Mouse (Mus musculus): ENCODE measurements around the gene Mast4.

Gene Mast4

GRCm38 (mm10) chr13:102865971-102866724, 468.1 kb downstream of the Mast4 start:
- peak; percentile 19 for DNase-seq (ENCODE audit: low read depth, low spot score)

- no peak for DNase-seq (ENCODE audit: low read depth, low spot score)
These were observed 468.8 kb downstream of the Mast4 start for GRCm38 (mm10) chr13:102865494-102865893.

- no peak for DNase-seq (ENCODE audit: low read depth, low spot score)
These were observed 469.5 kb downstream of the Mast4 start for GRCm38 (mm10) chr13:102864840-102865239.

GRCm38 (mm10) chr13:102864079-102864478, 470.2 kb downstream of the Mast4 start:
- no peak for DNase-seq (ENCODE audit: low read depth, low spot score)

- DNase-seq (ENCODE audit: low read depth, low spot score), result no peak
These were observed 471.3 kb downstream of the Mast4 start for GRCm38 (mm10) chr13:102862981-102863380.

GRCm38 (mm10) chr13:102862397-102862796, 471.9 kb downstream of the Mast4 start:
- DNase-seq (ENCODE audit: low read depth, low spot score), result no peak

GRCm38 (mm10) chr13:102860733-102861132, 473.6 kb downstream of the Mast4 start:
- DNase-seq (ENCODE audit: low read depth, low spot score), result no peak

GRCm38 (mm10) chr13:102860135-102860534, 474.2 kb downstream of the Mast4 start:
- DNase-seq (ENCODE audit: low read depth, low spot score), result no peak

- DNase-seq (ENCODE audit: low read depth, low spot score), result no peak
These were observed 476.8 kb downstream of the Mast4 start for GRCm38 (mm10) chr13:102857539-102857838.

- DNase-seq (ENCODE audit: low read depth, low spot score), result no peak
These were observed 477.3 kb downstream of the Mast4 start for GRCm38 (mm10) chr13:102856821-102857538.

- no peak for DNase-seq (ENCODE audit: low read depth, low spot score)
These were observed 481.4 kb downstream of the Mast4 start for GRCm38 (mm10) chr13:102852865-102853264.

- DNase-seq (ENCODE audit: low read depth, low spot score), result no peak
These were observed 483.0 kb downstream of the Mast4 start for GRCm38 (mm10) chr13:102851253-102851652.

GRCm38 (mm10) chr13:102850594-102850993, 483.7 kb downstream of the Mast4 start:
- no peak for DNase-seq (ENCODE audit: low read depth, low spot score)

- DNase-seq (ENCODE audit: low read depth, low spot score), result no peak
These were observed 485.2 kb downstream of the Mast4 start for GRCm38 (mm10) chr13:102849068-102849467.

- DNase-seq (ENCODE audit: low read depth, low spot score), result no peak
These were observed 487.8 kb downstream of the Mast4 start for GRCm38 (mm10) chr13:102846473-102846872.

GRCm38 (mm10) chr13:102842715-102843114, 491.6 kb downstream of the Mast4 start:
- DNase-seq (ENCODE audit: low read depth, low spot score), result peak; percentile 86

GRCm38 (mm10) chr13:102842237-102842636, 492.1 kb downstream of the Mast4 start:
- no peak for DNase-seq (ENCODE audit: low read depth, low spot score)

GRCm38 (mm10) chr13:102839741-102840482, 494.4 kb downstream of the Mast4 start:
- no peak for DNase-seq (ENCODE audit: low read depth, low spot score)

GRCm38 (mm10) chr13:102837427-102837826, 496.9 kb downstream of the Mast4 start:
- DNase-seq (ENCODE audit: low read depth, low spot score), result no peak

- no peak for DNase-seq (ENCODE audit: low read depth, low spot score)
These were observed 499.0 kb downstream of the Mast4 start for GRCm38 (mm10) chr13:102835336-102835735.

- DNase-seq (ENCODE audit: low read depth, low spot score), result no peak
These were observed 516.0 kb downstream of the Mast4 start for GRCm38 (mm10) chr13:102818287-102818686.

GRCm38 (mm10) chr13:102816689-102817088, 517.6 kb downstream of the Mast4 start:
- DNase-seq (ENCODE audit: low read depth, low spot score), result no peak
